Mouse (Mus musculus) forebrain, embryonic 11.5 days (tissue): ENCODE results near the gene Sox6. TPM values are rescaled to one million over a fixed set of nuclear protein-coding genes. Genes with fewer than 3 reads are reported as not detected.

Source experiments
- ATAC-seq: fragments of 200-750 bp; cut with Nextera tagmentation; replicated peaks from 2 replicates; pipeline ENCODE4 v1.8.0; 2017; ENCODE audit warnings: moderate TSS enrichment; ENCODE audit not compliant: low FRiP score
- DNase-seq: peaks from one replicate; pipeline ENCODE4 v3.0.0-alpha.2; 2017; ENCODE audit warnings: low spot score
- H3K27ac ChIP-seq: fragments of 300-500 bp; sonication (generic); 2 replicates; pipeline ENCODE4 v1.5.1; 2014; ENCODE audit warnings: low read depth, low read length
- H3K27me3 ChIP-seq: fragments of 300-500 bp; sonication (generic); 2 replicates; pipeline ENCODE4 v1.6.1; 2014; ENCODE audit warnings: mild to moderate bottlenecking, low read length, mixed read lengths; ENCODE audit not compliant: control insufficient read depth, insufficient read depth
- H3K36me3 ChIP-seq: fragments of 300-500 bp; sonication (generic); 2 replicates; pipeline ENCODE4 v1.6.1; 2014; ENCODE audit warnings: mild to moderate bottlenecking, low read length, moderate library complexity, mixed read lengths; ENCODE audit not compliant: control insufficient read depth, insufficient read depth
- H3K4me1 ChIP-seq: fragments of 300-500 bp; sonication (generic); replicated peaks from 2 replicates; pipeline ENCODE4 v1.6.1; 2014; ENCODE audit warnings: low read length, mixed read lengths; ENCODE audit not compliant: control insufficient read depth, insufficient read depth
- H3K4me2 ChIP-seq: fragments of 300-500 bp; sonication (generic); 2 replicates; pipeline ENCODE4 v1.6.1; 2014; ENCODE audit warnings: low read depth, mild to moderate bottlenecking, low read length, moderate library complexity, mixed read lengths; ENCODE audit not compliant: severe bottlenecking
- H3K4me3 ChIP-seq: fragments of 300-500 bp; sonication (generic); 2 replicates; pipeline ENCODE4 v1.5.1; 2014; ENCODE audit warnings: low read depth, low read length
- H3K9ac ChIP-seq: fragments of 300-500 bp; sonication (generic); 2 replicates; pipeline ENCODE4 v1.6.1; 2014; ENCODE audit warnings: low read length
- H3K9me3 ChIP-seq: fragments of 300-500 bp; sonication (generic); 2 replicates; pipeline ENCODE4 v1.6.1; 2016; ENCODE audit warnings: low read length, mixed read lengths; ENCODE audit not compliant: control insufficient read depth
- WGBS: fragments of 180-500 bp; shearing (Covaris S2); extraction: QIAGEN DNeasy Blood & Tissue Kit; methylation state at CpG from one replicate; pipeline ENCODE4 v1.1.7; 2014; 5-methylcytosine and 5-hydroxymethylcytosine counted together
- polyA plus RNA-seq: library from polyadenylated mRNA; unstranded; fragments of >200 nt; fragmentation: Nextera tagmentation; extraction: Ambion mirVana; gene quantifications from 2 replicates; pipeline ENCODE4 v1.2.1, GENCODE M21; 2014

Sox6 gene
- polyA plus RNA-seq, 1 experiment from 2014 or later, result 154 TPM

- Histone ChIP-seq H3K9me3 (no peaks in the 10 kb centered on the region), H3K4me2 (no peak overlapping the region), H3K4me1 (peaks cover 33% of the 10 kb centered on the region), H3K36me3 (no peaks in the 10 kb centered on the region), H3K9ac (no peak overlapping the region), H3K4me3 (no peak overlapping the region), H3K27me3 (no peaks in the 10 kb centered on the region), H3K27ac (no peak overlapping the region)
- no peak for DNase-seq
- ATAC-seq, result no peak
- WGBS, result 86% methylated on average over 3 of the region's 3 CpGs
These were observed 213.3 kb downstream of the Sox6 start for GRCm38 (mm10) chr7:115825295-115825694.

GRCm38 (mm10) chr7:115824621-115825256 lies 213.9 kb downstream of the Sox6 start:
- H3K4me2 ChIP-seq, result no peak overlapping the region
- DNase-seq (no peak), ATAC-seq (no peak; the same call in 1 of the 2 replicates)
- no peak overlapping the region for H3K27ac ChIP-seq
- peaks cover 28% of the 10 kb centered on the region for H3K4me1 ChIP-seq
- no peak overlapping the region for H3K4me3 ChIP-seq
- 34% methylated on average over 8 of the region's 8 CpGs for WGBS
- no peak overlapping the region for H3K9ac ChIP-seq
- H3K9me3 ChIP-seq, result no peaks in the 10 kb centered on the region
- H3K27me3 ChIP-seq, result no peaks in the 10 kb centered on the region
- H3K36me3 ChIP-seq, result no peaks in the 10 kb centered on the region

GRCm38 (mm10) chr7:115819136-115819535 lies 219.5 kb downstream of the Sox6 start:
- WGBS, result 84% methylated on average over 1 of the region's 1 CpGs
- no peak for DNase-seq
- H3K36me3 ChIP-seq, result no peaks in the 10 kb centered on the region

GRCm38 (mm10) chr7:115803256-115803655 lies 235.3 kb downstream of the Sox6 start:
- no peak overlapping the region for H3K4me2 ChIP-seq
- DNase-seq, result no peak
- no peak overlapping the region for H3K27ac ChIP-seq
- no peak for ATAC-seq
- peaks cover 3% of the 10 kb centered on the region; the same call in 1 of the 2 replicates for H3K4me1 ChIP-seq
- H3K27me3 ChIP-seq, result no peaks in the 10 kb centered on the region
- H3K9me3 ChIP-seq, result no peaks in the 10 kb centered on the region
- 50% methylated on average over 3 of the region's 3 CpGs for WGBS
- H3K9ac ChIP-seq, result no peak overlapping the region
- no peaks in the 10 kb centered on the region; the same call in 1 of the 2 replicates for H3K36me3 ChIP-seq
- no peak overlapping the region for H3K4me3 ChIP-seq

More at GRCm38 (mm10) chr7:115819136-115819535, 219.5 kb downstream of the Sox6 start:
- H3K27me3 ChIP-seq, result no peaks in the 10 kb centered on the region
- no peak overlapping the region for H3K4me2 ChIP-seq
- no peak overlapping the region for H3K4me3 ChIP-seq
- peaks cover 10% of the 10 kb centered on the region for H3K4me1 ChIP-seq
- H3K9ac ChIP-seq, result no peak overlapping the region
- no peaks in the 10 kb centered on the region for H3K9me3 ChIP-seq
- ATAC-seq, result no peak
- H3K27ac ChIP-seq, result no peak overlapping the region

GRCm38 (mm10) chr7:115794139-115794858 lies 244.3 kb downstream of the Sox6 start:
- Histone ChIP-seq H3K27me3 (no peaks in the 10 kb centered on the region), H3K36me3 (no peaks in the 10 kb centered on the region), H3K4me1 (no peaks in the 10 kb centered on the region), H3K4me3 (no peak overlapping the region), H3K27ac (no peak overlapping the region), H3K4me2 (no peak overlapping the region), H3K9me3 (no peaks in the 10 kb centered on the region), H3K9ac (no peak overlapping the region)
- ATAC-seq (no peak), DNase-seq (no peak)
- WGBS, result 95% methylated on average over 4 of the region's 4 CpGs

GRCm38 (mm10) chr7:115792841-115793240 lies 245.8 kb downstream of the Sox6 start:
- no peak overlapping the region for H3K4me2 ChIP-seq
- ATAC-seq, result no peak
- 74% methylated on average over 2 of the region's 2 CpGs for WGBS
- H3K27me3 ChIP-seq, result no peaks in the 10 kb centered on the region
- H3K9ac ChIP-seq, result no peak overlapping the region
- H3K9me3 ChIP-seq, result no peaks in the 10 kb centered on the region
- H3K4me1 ChIP-seq, result no peaks in the 10 kb centered on the region
- H3K27ac ChIP-seq, result no peak overlapping the region
- H3K4me3 ChIP-seq, result no peak overlapping the region
- no peaks in the 10 kb centered on the region for H3K36me3 ChIP-seq
- no peak for DNase-seq

- 84% methylated on average over 5 of the region's 5 CpGs for WGBS
- no peaks in the 10 kb centered on the region for H3K27me3 ChIP-seq
- H3K4me1 ChIP-seq, result no peaks in the 10 kb centered on the region
- no peaks in the 10 kb centered on the region for H3K36me3 ChIP-seq
- no peak overlapping the region for H3K4me3 ChIP-seq
- H3K27ac ChIP-seq, result no peak overlapping the region
- H3K4me2 ChIP-seq, result no peak overlapping the region
- no peak overlapping the region for H3K9ac ChIP-seq
- DNase-seq, result no peak
- ATAC-seq, result no peak
- H3K9me3 ChIP-seq, result no peaks in the 10 kb centered on the region
These were observed 249.3 kb downstream of the Sox6 start for GRCm38 (mm10) chr7:115789116-115789823.

- Histone ChIP-seq H3K4me2 (no peak overlapping the region), H3K4me1 (no peaks in the 10 kb centered on the region), H3K4me3 (no peak overlapping the region), H3K27me3 (no peaks in the 10 kb centered on the region), H3K36me3 (no peaks in the 10 kb centered on the region), H3K9me3 (no peaks in the 10 kb centered on the region; the same call in 1 of the 2 replicates), H3K9ac (no peak overlapping the region), H3K27ac (no peak overlapping the region)
- WGBS, result 89% methylated on average over 8 of the region's 8 CpGs
- DNase-seq (no peak), ATAC-seq (no peak)
These were observed 254.3 kb downstream of the Sox6 start for GRCm38 (mm10) chr7:115783982-115784917.
